Mouse (Mus musculus) B cell, adult 2 months (primary cell): ENCODE results near the gene St3gal4.

Experiments used
- DNase-seq, 2 experiments: peaks; one replicate each; pipeline ENCODE4 v3.0.0; 2022

St3gal4 gene

DNA sequence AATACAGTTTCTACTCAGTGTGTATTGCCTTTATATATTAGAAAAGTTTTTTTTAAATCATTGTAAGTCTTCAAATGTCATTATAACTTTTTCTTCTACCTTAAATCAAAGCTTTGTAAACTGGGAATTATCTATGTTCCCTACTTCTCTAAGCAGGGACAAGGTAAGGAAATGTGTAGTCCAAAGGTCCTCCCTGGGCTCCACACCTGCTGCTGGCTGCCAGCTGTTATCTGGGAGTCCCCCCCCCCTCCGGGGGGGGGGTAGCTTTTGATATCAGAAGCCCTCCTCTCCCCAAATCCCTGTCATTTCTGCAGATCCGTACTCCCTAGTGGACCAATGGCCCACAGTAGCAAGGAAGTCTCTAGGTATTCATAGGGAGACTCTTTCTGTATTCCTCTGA lies 13.6 kb downstream of the St3gal4 start:
- no peak for DNase-seq

- DNase-seq = no peak
These were observed 14.4 kb downstream of the St3gal4 start for GRCm38 (mm10) chr9:35104711-35105110.

DNA sequence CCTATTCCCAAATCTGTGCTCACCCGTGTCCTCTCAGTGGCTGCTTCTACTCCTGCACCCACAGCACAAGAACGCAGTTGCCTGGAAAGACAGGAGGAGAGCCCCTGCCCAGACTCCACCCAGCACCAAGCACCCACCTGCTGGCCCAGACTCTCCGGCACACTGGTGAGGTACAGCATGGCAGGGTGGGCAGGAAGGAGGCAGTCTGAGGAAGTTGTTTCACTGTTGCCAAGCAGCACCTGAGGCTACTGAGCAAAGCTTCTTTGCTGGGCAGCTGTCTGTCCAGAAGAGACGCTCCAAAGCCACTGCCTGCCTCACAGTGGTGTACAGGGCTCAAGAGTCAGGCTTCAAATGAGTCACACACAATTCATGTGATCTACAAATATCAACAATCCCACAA lies 20.3 kb downstream of the St3gal4 start:
- DNase-seq = no peak

DNA sequence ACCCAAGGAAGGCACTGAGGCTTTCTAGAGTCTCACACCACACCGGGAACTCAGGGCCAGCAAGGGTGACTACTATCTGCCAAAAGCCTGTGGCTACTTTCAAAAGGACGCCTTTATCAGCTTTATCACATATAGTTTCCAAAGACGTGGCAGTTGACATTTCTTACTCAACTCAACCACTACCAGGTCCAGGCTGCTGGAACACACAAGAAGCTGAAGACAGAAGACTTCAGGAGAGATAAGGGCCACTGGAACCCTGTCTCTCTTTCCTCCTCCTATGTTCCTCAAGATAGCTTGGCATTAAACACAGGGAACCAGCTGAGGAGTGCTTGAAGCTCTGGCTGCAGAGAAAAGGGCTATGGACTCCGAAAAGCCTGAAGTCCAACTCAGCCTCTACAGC lies 21.2 kb downstream of the St3gal4 start:
- DNase-seq = no peak

DNA sequence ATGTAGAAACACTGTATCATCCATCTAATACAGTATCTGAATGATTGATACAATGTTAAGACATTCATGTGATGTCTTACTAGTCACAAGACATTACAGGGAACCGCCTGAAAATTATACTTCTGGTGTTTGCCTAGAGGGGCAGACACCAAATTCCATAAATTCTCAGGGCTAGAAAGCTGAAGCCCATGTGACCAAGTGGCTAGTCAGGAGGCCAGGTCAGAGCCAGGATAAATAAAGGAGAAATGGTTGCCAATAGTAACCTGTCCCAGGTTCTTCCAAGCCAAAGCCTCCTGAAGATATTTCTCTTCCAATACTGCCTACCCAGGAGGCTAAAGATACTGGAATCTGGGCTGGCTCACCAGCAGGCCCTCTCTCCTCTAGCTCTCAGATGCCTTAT lies 23.3 kb downstream of the St3gal4 start:
- DNase-seq = no peak

DNA sequence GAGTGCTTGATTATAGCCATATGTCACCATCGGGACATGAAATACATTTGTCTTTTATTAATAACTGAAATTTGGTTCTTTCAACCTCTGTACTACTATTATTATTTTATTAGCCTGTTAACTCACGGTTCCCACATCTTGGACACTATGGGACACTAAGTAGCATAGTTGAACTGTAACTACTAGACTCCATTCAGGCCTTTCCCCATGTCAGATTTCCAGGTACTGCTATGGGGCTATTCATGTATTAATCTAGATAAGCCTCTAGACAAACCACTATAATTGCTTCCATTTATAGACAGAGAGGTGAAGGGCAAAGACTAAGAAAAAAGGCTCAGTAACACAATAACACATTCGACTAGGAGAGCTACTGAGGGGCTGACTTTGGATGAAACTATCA lies 25.7 kb downstream of the St3gal4 start:
- DNase-seq = no peak

- no peak for DNase-seq
These were observed 26.2 kb downstream of the St3gal4 start for GRCm38 (mm10) chr9:35092904-35093303.

DNA sequence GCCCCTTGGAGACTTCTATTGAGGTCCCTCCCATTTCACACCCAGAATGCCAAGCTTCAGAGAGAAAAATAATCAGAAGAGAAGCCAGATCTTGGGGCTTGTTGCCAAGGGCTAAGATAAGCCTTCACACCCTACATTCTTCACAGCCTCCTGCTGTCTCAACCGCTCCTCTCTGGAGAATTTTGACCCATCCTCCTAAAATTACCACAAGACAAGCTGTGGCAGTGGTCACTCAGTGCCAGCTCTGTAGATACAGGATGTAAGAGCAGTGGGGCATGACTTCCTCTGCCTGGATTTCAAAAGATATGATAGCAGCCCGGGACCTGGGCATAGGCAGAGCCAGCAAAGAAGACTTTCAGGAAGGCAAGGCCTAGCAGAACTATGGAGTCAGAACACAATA lies 57.6 kb downstream of the St3gal4 start:
- DNase-seq = no peak

DNA sequence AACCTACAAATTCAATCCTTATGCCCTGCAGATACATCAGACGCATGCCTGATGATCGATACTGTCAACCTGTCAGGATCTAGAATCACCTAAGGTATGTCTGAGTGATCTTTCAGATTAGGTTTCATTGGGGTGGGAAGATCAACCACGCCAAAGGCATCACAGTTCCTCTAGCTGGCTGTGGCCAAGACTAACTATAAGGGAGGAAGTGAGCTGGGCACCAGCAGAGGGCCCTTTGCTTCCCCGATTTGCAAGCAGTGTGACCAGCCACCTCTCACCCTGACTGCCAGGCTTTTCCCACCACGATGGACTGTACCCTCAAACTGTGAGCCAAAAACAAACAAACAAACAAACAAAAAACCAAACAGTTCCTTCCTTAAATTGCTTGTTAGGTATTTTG lies 59.2 kb downstream of the St3gal4 start:
- DNase-seq = no peak

- no peak for DNase-seq
These were observed 60.3 kb downstream of the St3gal4 start for GRCm38 (mm10) chr9:35058596-35059354.

GRCm38 (mm10) chr9:35058186-35058585 lies 60.9 kb downstream of the St3gal4 start:
- no peak for DNase-seq

DNA sequence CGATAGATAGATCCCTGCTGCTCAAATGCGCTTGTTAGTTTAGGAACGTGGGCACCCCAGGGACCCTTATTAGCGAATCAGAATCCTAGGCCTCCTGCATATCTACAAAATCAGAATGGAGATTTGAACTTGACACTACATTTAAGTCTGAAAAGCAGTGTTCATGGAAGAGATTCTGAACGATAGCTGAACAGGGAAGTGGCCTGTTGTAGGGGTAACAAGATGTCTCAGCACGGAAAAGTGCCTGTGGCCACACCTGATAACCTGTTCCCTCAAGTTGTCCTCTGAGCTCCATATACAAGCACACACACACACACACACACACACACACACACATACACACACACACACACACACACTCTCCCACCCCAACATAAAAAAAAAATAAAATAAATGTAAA lies 61.4 kb downstream of the St3gal4 start:
- DNase-seq = no peak

DNA sequence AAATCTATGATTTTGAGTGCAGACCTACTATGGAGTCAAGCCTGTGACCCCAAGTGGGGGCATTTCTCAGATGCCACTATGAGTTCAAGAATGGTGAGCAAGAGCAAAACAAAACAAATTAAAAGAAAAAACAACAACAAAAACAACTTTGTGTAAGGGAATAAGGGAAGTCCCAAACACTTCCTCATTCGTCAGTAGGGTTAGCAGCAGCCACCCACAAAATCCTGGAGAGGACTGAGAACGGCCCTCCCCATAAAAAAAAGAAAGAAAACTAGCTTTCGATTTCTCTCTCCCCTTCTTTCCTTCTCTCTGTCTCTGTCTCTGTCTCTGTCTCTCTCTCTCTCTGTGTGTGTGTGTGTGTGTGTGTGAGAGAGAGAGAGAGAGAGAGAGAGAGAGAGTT lies 62.5 kb downstream of the St3gal4 start:
- DNase-seq = no peak

- no peak for DNase-seq
These were observed 63.3 kb downstream of the St3gal4 start for GRCm38 (mm10) chr9:35055528-35056330.

- no peak for DNase-seq
These were observed 65.4 kb downstream of the St3gal4 start for GRCm38 (mm10) chr9:35053669-35054068.

DNA sequence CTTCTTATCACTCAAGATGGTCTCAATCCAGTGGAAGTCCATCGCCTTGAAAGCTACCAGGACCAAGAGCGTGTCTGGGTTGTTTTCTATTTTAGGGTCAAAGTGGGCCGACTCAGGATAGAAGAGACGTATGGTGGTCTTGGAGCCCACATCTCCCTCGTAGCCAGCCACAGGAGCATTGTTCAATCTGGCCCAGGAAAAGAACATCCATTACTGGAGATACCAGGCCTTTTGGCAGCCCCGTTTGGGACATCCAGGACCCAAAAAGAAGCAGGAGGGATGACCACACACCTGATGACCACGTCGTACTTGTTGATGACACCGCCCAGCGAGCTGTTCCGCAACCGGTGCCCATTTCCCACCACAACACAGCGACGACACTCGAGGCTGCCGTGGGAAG lies 66.0 kb downstream of the St3gal4 start:
- no peak for DNase-seq

GRCm38 (mm10) chr9:35052671-35053070 lies 66.4 kb downstream of the St3gal4 start:
- no peak for DNase-seq

DNA sequence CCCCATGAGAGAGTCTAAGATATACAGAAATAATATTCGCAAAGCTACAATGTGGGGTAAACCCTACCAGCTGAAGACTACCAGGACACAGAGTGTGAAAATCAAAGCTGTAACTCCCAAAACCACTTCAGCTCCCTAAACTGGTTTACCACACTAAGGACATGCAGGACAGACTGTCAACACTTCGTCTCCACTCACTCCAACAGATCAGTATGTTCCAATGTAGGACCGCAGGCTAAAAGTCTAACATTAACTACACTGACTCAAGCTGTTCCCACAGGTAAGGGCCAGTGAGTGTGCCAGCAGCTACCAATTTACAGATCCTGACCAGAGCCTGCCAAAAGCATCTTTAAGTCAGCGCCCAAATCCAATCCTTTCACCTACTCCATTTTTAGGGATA lies 67.4 kb downstream of the St3gal4 start:
- DNase-seq = no peak

- DNase-seq = no peak
These were observed 68.2 kb downstream of the St3gal4 start for GRCm38 (mm10) chr9:35050701-35051454.

- peak in 1 of 2 experiments; percentile 17 for DNase-seq
These were observed 69.1 kb downstream of the St3gal4 start for GRCm38 (mm10) chr9:35049891-35050527.

GRCm38 (mm10) chr9:35048449-35048848 lies 70.6 kb downstream of the St3gal4 start:
- no peak for DNase-seq

GRCm38 (mm10) chr9:35045756-35046155 lies 73.3 kb downstream of the St3gal4 start:
- no peak for DNase-seq

DNA sequence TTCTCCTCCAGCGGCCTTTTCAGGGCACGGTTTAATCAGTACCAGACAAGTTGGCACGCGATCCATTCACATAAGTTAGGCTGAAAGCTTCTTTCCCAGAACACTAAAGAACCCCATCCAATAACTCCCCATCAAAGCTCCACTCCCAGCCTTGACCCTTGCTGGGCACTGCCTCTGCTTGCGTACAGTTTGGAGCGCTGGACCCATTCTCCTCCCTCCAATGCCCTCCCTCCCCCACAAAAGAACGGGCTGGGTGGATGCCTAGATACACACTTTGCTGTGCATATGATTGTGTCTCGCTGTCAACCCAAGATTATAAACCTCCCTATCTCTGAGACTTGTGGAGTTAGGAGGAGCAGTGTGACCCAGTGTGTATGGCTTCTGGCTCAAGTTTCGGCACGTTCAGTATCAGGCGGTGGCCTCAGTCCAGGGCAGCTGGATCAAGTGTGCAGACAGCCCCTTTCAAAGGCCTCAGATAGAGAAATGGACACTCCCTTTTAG lies 74.0 kb downstream of the St3gal4 start:
- DNase-seq = no peak
